Mouse (Mus musculus): ENCODE results near the gene Zswim1. TPM values are rescaled to one million over a fixed set of nuclear protein-coding genes. Genes with fewer than 3 reads are reported as not detected.

Zswim1 gene
- total and polyA plus RNA-seq, 3 experiments = 8.2 to 17.4 TPM; not detected in 1

GRCm38 (mm10) chr2:164866741-164867551, 44.5 kb downstream of the Zswim1 start (continued):
- TF ChIP-seq CHD1 (IDR thresholded peaks at IDR 0.05; ENCODE audit: low read depth, low read length) = no peak
- TF ChIP-seq TAL1 (IDR thresholded peaks at IDR 0.05; ENCODE audit: low read length) = no peak
- TF ChIP-seq ZKSCAN1 (IDR thresholded peaks at IDR 0.05; ENCODE audit: low read depth, low read length) = peak; percentile 51; the same call in 1 of the 2 replicates
- TF ChIP-seq UBTF (IDR thresholded peaks at IDR 0.05; ENCODE audit: borderline replicate concordance, insufficient read depth, low read depth, low read length) = no peak
- no peak for TF ChIP-seq GATA1 (IDR thresholded peaks at IDR 0.05; ENCODE audit: low read depth, low read length)
- peak in 1 of 2 experiments; percentile 32; a peak in 1 of 4 replicates for TF ChIP-seq POLR2A (IDR thresholded peaks at IDR 0.05; ENCODE audit: control insufficient read depth in 1 of 2, insufficient read depth in 1 of 2, low read depth in 1 of 2, low read length in 2 of 2, poor library complexity in 1 of 2)
- 0 out of 2 replicates have a peak, but pooled peaks have one; percentile 16 for TF ChIP-seq ZMIZ1 (IDR thresholded peaks at IDR 0.05; ENCODE audit: low read depth, low read length)

GRCm38 (mm10) chr2:164867566-164867965, 45.1 kb downstream of the Zswim1 start:
- H3K27ac ChIP-seq (ENCODE audit: control insufficient read depth, low read depth, low read length) = peak overlapping the region; percentile 92
- peak; percentile 80 for DNase-seq (ENCODE audit: low read depth, low spot score)
- H3K79me2 ChIP-seq (ENCODE audit: control insufficient read depth, insufficient read depth, low read length, poor library complexity) = no peaks in the 10 kb centered on the region
- no peaks in the 10 kb centered on the region for H3K27me3 ChIP-seq (ENCODE audit: control insufficient read depth in 1 of 2, insufficient read depth in 2 of 2, low read length in 2 of 2)
- no peaks in the 10 kb centered on the region for H3K9me3 ChIP-seq (replicated peaks; ENCODE audit: insufficient read depth, low read length)
- 0 out of 2 replicates have a peak overlapping the region, but pooled peaks have one; percentile 61 for H3K9ac ChIP-seq (ENCODE audit: control insufficient read depth, low read depth, low read length, poor library complexity, severe bottlenecking)
- H3K4me1 ChIP-seq (ENCODE audit: control insufficient read depth in 1 of 2, insufficient read depth in 2 of 2, low read length in 2 of 2) = peaks cover 26 to 33% of the 10 kb centered on the region in 2 experiments
- peaks cover 0 to 13% of the 10 kb centered on the region in 2 experiments; a peak in 2 of 4 replicates for H3K36me3 ChIP-seq (ENCODE audit: control insufficient read depth in 1 of 2, insufficient read depth in 2 of 2, low read length in 2 of 2)
- TF ChIP-seq ZMIZ1 (IDR thresholded peaks at IDR 0.05; ENCODE audit: low read depth, low read length) = no peak
- no peak for TF ChIP-seq CHD1 (IDR thresholded peaks at IDR 0.05; ENCODE audit: low read depth, low read length)
- TF ChIP-seq MAZ (IDR thresholded peaks at IDR 0.05; ENCODE audit: low read depth, low read length) = no peak
- TF ChIP-seq RCOR1 (IDR thresholded peaks at IDR 0.05; ENCODE audit: low read depth, low read length) = no peak; the same call in 1 of the 2 replicates
- 0 out of 2 replicates have a peak, but pooled peaks have one; percentile 3 for TF ChIP-seq TCF12 (IDR thresholded peaks at IDR 0.05; ENCODE audit: low read depth, low read length)
- TF ChIP-seq CTCF (IDR thresholded peaks at IDR 0.05 in 2 of 3, conservative IDR thresholded peaks at IDR 0.05 in 1 of 3; ENCODE audit: control insufficient read depth in 1 of 3, insufficient read depth in 1 of 3, low read depth in 2 of 3, low read length in 3 of 3, poor library complexity in 1 of 3, severe bottlenecking in 1 of 3) = peak; percentile 64 to 87 (median 84)
- no peak for TF ChIP-seq MYB (IDR thresholded peaks at IDR 0.05; ENCODE audit: low read depth, low read length)
- no peak for TF ChIP-seq UBTF (IDR thresholded peaks at IDR 0.05; ENCODE audit: borderline replicate concordance, insufficient read depth, low read depth, low read length)
- TF ChIP-seq RAD21 (IDR thresholded peaks at IDR 0.05; ENCODE audit: low read depth, low read length) = peak; percentile 31
- H3K4me3 ChIP-seq (ENCODE audit: control insufficient read depth in 1 of 2, insufficient read depth in 1 of 2, low read depth in 2 of 2, low read length in 2 of 2) = no peak overlapping the region

GRCm38 (mm10) chr2:164868491-164868890, 46.0 kb downstream of the Zswim1 start:
- no peaks in the 10 kb centered on the region for H3K79me2 ChIP-seq (ENCODE audit: control insufficient read depth, insufficient read depth, low read length, poor library complexity)
- peaks cover 24 to 32% of the 10 kb centered on the region in 2 experiments for H3K4me1 ChIP-seq (ENCODE audit: control insufficient read depth in 1 of 2, insufficient read depth in 2 of 2, low read length in 2 of 2)
- no peak overlapping the region for H3K9ac ChIP-seq (ENCODE audit: control insufficient read depth, low read depth, low read length, poor library complexity, severe bottlenecking)
- H3K27me3 ChIP-seq (ENCODE audit: control insufficient read depth in 1 of 2, insufficient read depth in 2 of 2, low read length in 2 of 2) = no peaks in the 10 kb centered on the region
- no peak for TF ChIP-seq ZKSCAN1 (IDR thresholded peaks at IDR 0.05; ENCODE audit: low read depth, low read length)
- TF ChIP-seq HCFC1 (IDR thresholded peaks at IDR 0.05; ENCODE audit: low read depth, low read length) = 0 out of 2 replicates have a peak, but pooled peaks have one; percentile 21
- no peak for TF ChIP-seq SIN3A (IDR thresholded peaks at IDR 0.05; ENCODE audit: low read length)
- no peaks in the 10 kb centered on the region for H3K9me3 ChIP-seq (replicated peaks; ENCODE audit: insufficient read depth, low read length)
- peak overlapping the region; percentile 11; the same call in 1 of the 2 replicates for H3K27ac ChIP-seq (ENCODE audit: control insufficient read depth, low read depth, low read length)
- H3K4me3 ChIP-seq (ENCODE audit: control insufficient read depth in 1 of 2, insufficient read depth in 1 of 2, low read depth in 2 of 2, low read length in 2 of 2) = no peak overlapping the region
- peak; percentile 67 for DNase-seq (ENCODE audit: low read depth, low spot score)
- peaks cover 0 to 13% of the 10 kb centered on the region in 2 experiments; a peak in 2 of 4 replicates for H3K36me3 ChIP-seq (ENCODE audit: control insufficient read depth in 1 of 2, insufficient read depth in 2 of 2, low read length in 2 of 2)
